Mouse (Mus musculus): ENCODE results near the gene Triobp.
A peak's percentile ranks its signal among the peaks of the same experiment; 100 is the strongest.

The Triobp gene

DNA sequence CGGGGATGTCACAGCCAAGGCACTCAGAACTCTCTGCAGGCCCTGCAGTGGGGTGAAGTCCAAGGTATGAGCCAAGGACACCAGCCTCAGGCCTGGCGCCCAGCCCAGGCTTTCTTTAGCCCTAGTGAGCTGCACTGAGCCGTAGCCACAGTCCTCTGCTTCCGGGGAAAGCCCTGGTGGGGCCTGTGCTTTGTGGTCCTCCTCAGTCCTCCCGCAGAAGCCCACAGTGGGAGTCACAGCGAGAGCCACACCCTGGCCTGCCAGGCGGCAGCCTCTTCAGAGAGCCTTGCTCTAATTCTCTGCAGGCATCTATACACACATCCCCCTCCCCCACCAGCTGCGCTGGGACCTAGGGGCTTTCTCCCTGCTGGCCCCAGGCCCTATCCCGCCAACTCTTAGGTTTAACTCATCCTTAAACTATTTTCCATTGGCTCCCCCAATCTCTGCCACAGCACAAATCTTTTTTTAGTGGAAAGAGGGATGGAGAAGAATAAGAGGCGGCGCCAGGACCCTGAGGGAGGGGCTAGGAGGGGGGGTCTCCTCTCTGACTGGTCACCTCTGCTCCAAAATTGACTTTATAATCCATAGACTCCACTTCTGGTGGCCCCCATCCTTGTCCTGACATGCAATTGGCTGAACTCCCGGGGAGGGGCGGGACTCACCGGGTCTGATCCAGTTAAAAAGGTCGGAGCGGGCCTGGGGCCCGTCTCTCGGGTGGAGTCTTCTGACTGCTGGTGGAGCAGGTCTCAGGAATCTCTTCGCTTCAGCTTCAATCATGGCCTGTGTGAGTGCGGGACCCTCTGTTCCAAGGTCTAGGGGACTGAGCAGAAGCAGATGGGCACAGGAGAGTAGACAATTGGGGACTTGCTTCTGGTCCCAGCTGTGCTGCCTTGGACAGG is 21.3 kb upstream of the Triobp start, which contains the start of gene Lgals1:
Lgals1 (plus strand) TSS at position 705 of the 899 bp plus-strand sequence.
- DNase-seq, result peak; percentile 94 to 95

DNA sequence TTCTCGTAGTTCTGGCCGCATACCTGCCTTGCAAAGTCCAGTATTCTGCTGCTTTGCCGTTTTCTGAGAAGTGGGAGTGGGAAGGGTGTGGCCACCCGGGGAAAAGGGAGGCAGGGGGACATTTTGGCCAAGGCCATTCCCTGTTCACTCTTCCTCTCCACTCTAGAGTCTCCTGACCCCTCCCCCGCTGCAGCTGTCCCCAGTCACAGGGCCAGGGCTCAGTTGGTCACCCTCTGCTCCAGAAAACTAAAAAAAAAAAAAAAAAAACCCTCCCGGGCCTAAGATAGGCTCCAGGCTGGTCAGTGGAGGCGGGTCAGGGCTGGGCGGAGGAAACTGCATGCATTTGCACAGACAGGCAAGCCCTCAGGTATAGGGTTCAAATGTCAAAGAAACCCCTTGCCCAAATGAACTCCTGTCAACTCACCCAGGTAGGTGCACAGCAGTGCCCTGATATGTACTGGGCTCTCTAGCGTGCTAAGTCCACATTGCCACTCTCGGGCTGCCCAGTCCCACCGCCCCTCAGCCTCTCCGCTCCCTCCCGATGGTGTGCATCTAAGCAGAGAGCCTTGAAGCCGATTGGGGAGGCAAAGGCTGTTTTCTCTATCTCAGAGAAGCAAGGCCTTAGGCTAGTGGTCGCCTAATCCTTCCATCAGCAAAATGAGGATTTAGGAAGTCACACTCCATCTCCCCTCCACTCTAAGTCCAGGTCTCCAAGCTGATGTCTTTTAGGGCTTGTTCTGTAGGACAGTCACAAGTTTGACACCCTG is 20.3 kb upstream of the Triobp start:
- DNase-seq, result peak in 1 of 2 experiments; percentile 33

DNA sequence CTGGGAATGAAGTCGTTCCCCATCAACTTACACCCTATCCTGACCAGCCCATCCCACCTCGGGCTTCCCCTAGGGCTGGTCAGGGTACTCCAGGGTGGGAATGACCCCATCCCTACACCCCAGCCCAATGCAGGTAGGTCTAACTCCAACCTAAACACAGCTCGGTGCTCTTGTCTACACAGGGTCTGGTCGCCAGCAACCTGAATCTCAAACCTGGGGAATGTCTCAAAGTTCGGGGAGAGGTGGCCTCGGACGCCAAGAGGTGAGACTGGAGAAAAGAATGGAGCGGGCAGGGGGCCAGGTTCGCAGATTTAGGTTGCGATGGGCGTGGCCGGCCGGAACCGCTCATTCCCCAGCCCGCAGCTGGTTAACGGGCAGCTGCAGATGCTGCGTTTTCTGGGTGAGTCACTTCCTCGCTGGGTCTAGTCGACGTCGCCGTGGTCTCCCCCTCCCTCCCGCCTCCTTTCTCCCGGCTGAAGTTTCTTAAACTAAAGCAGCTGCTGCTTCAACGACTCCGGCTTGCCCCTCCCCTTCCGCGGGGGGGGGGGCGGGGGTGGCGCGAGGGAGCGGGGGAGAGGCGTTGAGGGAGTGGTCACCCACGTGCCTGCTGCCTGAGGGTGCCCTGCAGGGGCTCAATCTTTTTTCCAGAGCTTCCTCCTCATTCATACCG is 19.6 kb upstream of the Triobp start:
- DNase-seq, result peak; percentile 64 to 68

DNA sequence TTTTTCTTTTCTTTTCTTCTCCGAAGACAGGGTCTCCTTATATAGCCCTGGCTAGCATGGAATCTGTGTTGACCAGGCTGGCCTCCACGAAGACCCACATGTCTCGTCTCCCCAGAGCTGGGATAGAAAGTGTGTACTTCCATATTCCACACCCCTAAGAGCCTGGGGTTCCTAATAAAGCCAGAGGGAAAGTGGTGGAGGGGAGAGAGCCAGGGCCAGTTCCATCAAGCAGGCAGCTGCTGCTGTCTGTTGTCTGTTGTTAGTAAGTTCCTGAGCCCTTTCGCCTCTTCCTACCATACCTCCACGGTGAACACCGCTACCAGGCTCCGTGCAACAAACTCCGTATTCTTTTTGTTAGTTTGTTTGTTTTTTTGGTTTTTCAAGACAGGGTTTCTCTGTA is 19.0 kb upstream of the Triobp start:
- DNase-seq, result no peak

DNA sequence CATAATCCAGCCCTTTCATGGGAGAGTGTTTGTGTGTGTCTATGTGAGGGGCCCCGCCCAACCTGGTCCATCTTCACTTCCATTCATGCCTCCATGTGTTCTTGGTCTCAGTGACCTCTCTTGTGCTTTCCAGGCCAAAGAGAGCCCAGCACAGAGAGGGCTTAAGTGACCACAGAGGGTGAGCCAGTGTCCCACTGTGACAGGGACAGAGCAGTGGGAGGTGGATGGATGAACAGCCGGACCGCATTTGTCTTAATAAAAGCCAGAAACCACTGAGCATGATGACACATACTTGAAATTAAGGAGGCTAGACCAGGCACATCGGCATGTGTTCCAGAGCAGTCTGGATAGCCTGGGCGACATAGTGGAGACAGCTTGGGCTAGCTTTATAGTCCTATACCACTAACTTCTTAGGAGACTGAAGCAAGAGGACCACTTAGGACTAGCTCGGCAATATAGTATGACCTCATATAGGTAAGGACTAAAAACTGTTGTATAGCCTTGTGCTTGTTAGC is 17.3 kb upstream of the Triobp start:
- DNase-seq, result no peak

DNA sequence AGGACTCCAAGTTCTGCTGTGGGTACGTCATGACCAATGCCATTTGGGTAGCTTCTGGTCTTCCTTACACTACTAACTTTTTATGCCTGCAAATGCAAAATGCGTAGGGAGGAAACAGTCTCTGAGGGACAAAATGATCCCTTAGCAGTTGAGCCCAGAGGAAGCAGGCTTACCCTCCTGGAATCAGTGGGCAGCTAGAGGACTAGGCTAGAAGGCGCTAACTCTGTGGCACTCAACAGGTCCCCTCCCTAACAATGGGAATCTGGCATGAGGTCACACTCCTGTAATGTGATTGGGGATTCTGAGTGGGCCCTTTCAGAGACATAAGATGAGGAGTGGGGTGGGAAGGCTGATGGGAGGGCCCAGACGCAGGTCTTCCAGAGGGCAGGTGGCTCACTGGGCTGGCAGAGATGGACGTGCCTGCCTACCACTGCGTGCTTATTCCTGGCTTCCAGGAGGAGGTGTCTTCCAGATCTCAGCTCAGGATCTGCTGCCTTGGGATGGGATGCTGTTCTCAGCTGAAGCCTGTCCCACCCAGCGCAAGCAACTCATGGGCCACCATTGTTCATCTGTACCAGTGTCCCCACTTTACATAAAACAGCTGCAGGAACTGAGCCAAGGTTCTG is 16.6 kb upstream of the Triobp start:
- DNase-seq, result no peak

DNA sequence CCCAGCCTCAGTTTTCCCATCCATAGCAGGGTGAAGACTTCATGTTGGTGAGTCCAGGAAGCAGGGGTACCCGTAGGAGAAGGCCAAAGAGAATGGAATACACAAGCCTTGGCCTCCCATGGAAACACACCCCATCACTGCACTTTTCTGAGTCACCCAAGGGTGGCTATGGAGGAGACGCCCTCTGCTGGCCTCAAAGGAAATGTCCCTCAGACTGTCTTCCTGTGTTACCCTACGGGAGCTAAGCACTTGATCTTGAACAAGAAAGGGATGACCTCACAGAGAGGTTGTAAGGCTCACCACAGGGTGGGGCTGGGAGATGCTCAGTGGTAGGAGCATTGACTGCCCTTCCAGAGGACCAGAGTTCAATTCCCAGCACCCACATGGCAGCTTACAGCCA is 15.9 kb upstream of the Triobp start:
- DNase-seq, result peak in 1 of 2 experiments; percentile 64

DNA sequence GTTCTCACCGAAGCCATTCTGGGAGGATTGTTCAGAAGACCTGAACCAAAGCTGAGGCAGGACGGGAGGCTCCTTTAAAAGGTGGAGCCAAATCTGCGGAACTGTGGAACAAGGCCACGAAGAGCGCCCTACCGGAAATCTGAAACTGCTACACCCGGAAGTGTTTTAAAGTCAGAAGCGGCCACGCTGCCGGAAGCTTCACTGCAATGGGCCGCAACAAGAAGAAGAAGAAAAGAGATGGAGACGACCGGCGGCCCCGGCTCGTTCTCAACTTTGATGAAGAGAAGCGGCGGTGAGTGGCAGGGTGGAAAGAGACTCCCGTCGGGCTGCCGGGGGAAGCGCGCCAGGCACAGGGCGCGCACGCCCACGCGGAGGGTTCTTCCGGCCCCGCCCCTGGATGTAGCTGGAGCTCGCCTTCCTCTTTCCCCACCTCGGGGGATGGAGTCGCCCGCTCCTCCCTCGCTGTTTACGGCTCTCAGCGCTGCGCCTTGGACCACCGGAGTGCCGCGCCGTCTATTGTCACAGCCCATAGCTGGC is 12.7 kb upstream of the Triobp start, which contains the start of gene Nol12:
Nol12 (plus strand) TSS at position 150 of the 537 bp plus-strand sequence.
- peak; percentile 78 to 89 for DNase-seq

DNA sequence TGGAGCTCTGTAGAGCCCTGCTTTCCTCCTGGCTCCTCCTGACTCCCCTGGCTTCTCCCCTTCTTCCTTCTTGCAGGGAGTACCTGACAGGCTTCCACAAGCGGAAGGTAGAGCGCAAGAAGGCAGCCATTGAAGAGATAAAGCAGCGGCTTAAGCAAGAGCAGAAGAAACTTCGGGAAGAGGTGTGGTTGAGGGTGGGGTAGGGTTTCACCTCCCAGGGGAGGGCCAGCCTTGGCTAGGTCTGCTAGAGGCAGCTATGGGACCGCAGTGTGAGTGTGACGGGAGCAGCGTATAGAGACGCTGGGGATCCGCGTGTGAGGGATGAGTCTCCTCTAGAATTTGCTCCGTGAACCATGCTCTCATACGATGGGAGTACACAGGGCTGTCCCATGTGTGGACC is 11.1 kb upstream of the Triobp start:
- DNase-seq, result no peak

DNA sequence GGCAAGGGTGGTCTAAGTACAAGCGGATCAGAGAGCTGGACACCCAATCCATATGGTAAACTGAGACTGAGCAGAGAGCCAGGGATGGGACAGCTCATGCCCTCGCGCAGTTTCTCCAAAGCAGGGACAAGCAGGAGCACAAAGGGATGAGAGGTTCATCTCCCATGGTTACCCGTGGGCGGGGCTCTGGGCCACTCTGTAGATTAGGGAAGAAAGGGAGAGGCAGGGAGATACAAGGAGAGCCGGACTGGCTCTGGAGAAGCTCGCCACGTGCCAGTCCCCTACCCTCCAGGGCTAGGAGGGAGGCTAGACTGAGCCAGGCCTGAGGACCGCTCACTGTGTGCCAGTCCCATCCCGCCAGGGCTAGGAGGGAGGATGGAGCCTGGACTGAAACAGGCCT is 10.2 kb upstream of the Triobp start:
- DNase-seq, result no peak

DNA sequence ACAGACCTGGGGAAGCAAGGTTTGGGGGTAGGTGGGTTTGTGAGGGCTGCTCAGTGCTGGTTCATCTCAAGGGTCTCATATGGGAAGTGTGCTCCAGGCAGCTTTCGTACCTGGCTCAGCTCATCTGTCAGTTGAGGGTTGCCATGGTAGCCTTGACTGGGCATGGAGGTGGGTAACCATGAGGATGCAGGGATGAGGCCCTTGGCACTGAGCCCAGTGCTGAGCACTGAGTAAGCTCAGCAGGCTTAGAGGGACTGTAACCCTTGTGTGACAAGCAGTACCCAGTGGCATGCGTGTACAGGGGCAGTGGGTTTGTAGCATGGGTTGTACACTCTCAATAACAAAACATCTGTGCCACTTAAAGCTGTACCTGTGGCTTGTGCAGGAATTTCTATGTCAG is 9.6 kb upstream of the Triobp start:
- DNase-seq, result no peak

DNA sequence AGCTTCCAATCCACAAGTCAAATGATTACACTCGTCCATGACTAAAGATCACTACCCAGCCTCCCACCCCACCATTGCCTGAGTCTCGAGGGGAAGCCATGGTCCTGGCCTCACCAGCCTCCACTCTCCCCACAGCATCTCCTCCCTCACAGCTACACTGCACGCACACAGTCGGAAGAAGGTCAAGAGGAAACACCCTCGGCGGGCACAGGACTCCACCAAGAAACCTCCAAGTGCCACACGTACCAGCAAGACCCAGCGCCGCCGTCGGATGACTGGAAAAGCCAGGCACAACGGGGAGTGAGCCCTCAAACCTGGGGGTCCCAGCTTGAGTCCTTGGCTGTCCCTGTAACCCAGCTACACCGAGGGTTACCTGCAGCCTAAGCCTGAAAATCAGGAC is 7.2 kb upstream of the Triobp start:
- DNase-seq, result no peak

DNA sequence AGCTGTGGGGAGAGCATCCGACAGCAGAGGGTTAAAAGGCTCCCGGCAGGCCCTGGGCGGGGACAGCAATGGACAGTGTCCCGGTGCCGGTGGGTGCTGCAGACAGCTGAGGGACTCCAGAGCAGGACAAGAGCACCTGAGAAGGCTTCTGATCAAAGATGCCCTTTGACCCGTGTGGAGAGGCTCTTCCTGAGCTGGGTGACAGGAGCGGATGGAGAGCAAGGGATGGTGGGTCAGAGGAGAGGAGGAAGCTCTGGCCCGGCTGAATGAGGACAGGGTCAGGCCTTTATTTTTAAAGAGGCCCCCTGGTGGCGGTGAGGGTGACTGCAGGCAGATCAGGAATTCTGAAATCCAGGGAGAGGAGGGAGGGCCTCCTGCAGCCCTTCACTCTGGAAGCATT is 4.9 kb upstream of the Triobp start:
- DNase-seq, result peak; percentile 68 to 82

DNA sequence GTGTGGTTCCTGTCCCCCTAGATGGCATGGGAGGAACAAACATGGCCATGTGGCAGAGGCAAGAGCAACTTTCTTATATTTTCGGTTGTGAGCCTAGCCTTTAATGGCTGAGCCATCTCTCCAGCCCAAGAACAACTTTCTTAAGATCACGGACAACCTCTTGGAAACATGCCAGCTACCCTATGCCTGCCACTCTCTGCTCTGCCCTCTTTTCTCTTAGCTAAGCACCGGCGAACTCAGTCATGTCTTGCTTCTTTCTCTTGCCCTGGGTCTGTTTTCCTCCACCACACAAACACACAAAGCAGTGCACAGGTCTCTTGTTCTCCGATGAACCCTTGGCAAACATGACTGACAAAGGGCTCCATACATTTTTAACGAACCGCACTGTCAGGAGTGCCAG is 1.3 kb upstream of the Triobp start:
- no peak for DNase-seq

DNA sequence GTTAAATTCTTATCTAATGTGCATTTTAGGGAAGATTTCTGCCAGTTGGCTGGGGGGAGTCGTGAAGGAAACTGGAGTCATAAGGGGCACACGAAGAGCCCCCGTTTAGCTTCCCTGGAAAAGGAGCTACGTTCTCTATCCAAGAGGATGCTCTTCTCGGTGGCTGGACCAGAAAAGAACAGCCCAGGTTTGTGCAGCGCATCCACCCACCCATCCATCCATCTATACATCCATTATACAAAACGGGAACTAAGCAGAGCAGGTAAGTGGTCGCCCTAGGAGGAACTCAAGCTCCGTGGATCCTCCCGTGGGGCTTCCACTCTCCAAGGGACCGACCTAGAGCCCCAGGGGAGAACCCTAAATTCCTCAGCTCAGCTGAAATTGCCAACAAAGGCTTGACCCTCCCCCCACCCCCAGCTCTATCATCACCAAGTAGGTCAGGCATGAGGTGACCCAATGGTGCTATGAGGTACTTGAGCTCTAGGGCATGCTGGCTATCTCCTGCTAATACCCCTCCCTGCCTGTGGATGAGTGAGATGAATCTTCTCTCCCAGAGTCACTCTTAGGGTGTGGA is 715 bp downstream of the Triobp start:
- DNase-seq, result no peak

DNA sequence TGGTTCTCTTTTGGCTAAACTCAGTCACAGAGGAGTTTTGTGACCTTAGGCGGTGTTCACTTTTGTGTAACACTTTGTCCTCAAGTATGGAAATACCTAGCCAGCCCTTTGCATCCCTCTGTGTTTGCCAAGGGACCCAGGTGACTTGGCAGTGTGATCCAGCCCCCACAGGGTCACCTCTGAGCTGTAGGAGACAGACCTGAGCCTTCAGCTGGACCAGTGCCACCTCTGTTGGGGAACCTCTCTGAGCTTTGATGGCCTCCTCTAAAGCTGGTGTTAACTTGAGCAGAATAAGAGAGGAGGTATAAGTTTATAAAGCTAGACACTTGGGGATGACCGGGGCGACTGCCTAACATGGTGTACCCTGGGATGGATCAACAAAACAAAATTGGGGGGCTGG is 1.4 kb downstream of the Triobp start:
- DNase-seq, result no peak

DNA sequence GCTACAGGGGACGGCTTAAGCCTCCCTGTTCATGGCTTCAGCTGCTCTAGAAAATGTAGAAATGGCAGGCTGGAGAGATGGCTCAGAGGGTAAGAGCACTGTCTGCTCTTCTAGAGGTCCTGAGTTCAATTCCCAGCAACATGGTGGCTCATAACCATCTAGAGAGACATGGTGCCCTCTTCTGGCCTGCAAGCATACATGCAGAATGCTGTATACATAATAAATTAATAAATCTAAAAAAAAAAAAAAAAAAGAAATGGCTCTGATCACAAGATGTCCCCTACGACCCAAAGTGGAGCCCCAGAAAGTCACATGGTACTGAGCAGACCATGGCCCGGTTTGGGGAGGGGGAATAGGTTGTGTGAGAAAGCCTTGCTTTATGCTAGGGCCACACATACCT is 8.1 kb downstream of the Triobp start:
- no peak for DNase-seq

DNA sequence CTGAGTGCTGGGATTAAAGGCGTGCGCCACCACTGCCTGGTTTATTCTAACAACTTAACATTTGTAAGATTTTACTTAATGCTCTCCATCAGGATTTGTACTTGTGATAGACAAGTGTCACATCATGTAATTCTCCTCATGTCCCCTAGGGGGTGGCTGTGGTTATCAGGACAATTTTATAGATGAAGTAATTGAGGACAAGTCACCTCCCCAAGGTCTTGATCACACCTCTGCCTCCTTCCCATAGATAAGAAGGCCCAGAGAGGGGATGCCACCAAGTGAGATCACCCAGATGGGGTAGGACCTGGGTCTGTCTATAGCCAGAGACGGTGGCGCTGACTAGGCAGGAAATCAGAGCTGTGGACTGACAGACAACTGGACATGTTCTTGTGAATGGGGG is 8.8 kb downstream of the Triobp start:
- no peak for DNase-seq

DNA sequence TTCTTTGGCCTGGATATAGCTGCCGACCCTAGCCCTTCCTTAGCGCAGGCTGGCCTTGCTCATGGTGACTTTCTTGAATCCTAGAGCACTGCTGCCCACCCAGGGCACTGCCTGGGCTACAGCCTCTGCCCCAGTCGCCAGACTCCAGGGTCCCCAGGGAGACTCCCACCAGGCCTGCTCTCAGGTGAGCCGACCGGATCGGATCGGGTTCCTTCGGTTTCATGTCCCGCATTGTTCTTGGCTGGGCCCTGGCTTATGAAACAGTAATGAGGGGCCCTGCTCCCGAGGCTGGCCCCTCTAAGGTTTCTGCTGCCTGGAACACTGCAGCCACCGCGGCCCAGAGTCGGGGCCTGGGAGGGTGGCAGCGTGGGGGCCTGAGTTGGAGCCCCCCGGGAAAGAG is 9.5 kb downstream of the Triobp start:
- DNase-seq, result no peak

DNA sequence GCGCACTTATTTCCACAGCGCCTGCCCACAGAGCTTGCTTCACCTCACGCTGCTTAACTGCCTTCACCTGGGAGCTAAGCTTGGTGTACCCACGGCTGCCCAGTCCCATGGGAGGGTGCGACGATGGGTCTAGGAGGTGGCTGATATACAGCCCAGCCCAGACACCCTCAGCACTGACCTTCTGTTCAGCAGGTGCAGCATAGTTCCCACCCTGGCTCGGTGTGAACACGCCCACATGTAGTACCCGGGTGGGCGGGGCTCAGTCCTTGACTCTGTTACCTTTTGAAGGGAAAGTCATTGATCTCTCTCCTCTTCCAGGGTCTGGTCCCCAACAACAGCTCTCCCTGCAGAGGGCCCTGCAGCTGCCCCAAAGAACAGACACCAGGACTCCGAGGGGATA is 12.0 kb downstream of the Triobp start:
- DNase-seq, result no peak

DNA sequence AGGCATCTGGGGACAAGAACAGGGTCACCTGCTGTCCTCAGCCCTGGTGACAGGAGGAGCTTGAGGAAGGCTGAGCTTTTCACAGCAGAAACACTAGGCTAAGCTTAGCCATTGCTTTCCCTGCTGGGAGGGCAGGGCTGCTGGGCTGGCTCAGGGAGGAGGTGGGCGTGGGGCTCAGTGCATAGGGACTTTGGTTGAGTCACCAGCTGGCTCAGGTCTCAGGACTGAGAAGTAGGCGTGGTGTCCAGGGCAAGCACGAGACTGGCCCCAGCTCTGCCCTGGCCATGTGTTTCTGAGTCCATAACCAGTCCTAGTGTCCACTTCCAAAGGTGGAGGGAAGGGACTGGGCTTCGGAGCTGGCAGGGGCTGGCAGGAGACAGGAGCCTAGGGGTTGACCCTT is 12.6 kb downstream of the Triobp start:
- no peak for DNase-seq

DNA sequence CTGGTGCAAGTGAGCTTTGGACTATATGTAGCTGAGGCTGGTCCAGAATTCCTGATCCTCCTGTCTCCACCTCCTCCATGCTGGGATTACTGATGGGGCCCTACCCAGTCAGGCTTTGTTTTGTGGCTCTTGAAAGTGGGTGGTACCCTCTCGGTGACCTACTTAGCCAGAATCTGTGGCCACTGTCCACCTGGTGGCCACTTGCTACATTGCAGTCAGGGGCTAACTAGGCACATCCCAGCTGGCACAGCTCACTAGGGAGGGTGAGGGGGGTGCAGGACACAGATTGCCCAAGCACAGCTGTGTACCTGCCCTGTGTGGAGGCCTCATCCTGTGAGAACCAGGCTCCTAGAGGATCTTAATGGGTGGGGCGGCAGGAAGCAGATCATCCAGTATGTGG is 15.4 kb downstream of the Triobp start:
- DNase-seq, result peak; percentile 46 to 68
